Mouse (Mus musculus): ENCODE results near the gene Hsd17b13. TPM values are rescaled to one million over a fixed set of nuclear protein-coding genes. Genes with fewer than 3 reads are reported as not detected.
"Not testable (repeated sequence)": the region's sequence is repeated elsewhere in the genome, so short reads cannot be mapped to it uniquely, and the experiment has no call there.

Gene Hsd17b13
- polyA plus RNA-seq, 1 experiment from 2014 or later: not detected

DNA sequence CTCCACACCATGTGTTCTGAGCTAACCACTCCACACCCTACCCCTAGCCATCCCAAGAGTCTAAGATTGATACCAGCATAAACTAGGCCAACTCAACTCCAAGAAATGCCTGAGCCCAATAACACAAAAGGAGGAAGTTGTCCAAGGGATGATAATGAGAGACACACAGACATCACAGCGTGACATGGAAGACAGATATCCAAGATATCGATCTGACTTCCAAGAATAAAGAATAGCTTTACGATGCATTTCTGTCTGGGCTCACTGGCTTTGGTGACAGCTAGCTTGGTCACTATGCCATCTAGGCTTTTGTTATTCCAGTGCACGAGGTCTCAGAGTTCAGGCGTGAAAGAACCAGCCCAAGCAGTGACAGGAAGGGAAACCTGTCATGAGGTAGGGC, 6.2 kb downstream of the Hsd17b13 start:
- Histone ChIP-seq H3K36me3 (ENCODE audit: control insufficient read depth, insufficient read depth, low read length) (no peaks in the 10 kb centered on the region), H3K9ac (ENCODE audit: low read length) (no peak overlapping the region), H3K9me3 (ENCODE audit: control insufficient read depth, low read length) (no peaks in the 10 kb centered on the region), H3K27me3 (ENCODE audit: control insufficient read depth, insufficient read depth, low read length) (no peaks in the 10 kb centered on the region), H3K27ac (ENCODE audit: low read depth, low read length) (no peak overlapping the region), H3K4me3 (ENCODE audit: low read depth, low read length) (no peak overlapping the region), H3K4me1 (ENCODE audit: control insufficient read depth, insufficient read depth, low read length) (no peaks in the 10 kb centered on the region), H3K4me2 (ENCODE audit: low read depth) (no peak overlapping the region)
- DNase-seq (ENCODE audit: low spot score) (no peak), ATAC-seq (ENCODE audit: insufficient read depth, low FRiP score, low TSS enrichment) (no peak)
- 82% methylated on average over 5 of the region's 5 CpGs for WGBS

DNA sequence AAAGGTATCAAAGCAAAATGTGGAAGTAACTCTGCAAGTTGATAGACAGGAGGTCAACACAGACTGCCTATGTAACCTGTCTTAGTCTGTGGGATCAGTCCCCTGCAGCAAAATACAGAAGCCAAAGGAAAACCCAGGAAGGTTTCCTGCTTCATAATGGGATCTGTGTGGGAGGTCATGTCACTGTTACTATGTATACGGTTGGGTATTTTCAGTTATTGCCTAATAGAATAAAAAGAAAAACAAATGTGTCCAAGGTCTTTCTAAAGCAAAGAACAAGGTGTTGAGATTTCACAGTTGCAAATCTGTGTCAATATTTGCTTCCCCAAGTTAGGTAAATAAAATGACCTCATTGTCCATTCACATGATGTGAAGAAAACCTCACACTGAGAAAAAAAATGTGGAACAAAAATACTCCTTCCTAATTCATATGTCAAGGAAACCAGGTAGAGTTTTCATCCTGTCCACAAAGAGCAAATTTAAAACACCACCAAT, 14.2 kb downstream of the Hsd17b13 start:
- no peak overlapping the region for H3K27ac ChIP-seq (ENCODE audit: low read depth, low read length)
- H3K36me3 ChIP-seq (ENCODE audit: control insufficient read depth, insufficient read depth, low read length): no peaks in the 10 kb centered on the region
- ATAC-seq (ENCODE audit: insufficient read depth, low FRiP score, low TSS enrichment) (no peak), DNase-seq (ENCODE audit: low spot score) (no peak)
- no peaks in the 10 kb centered on the region for H3K9me3 ChIP-seq (ENCODE audit: control insufficient read depth, low read length)
- 70% methylated on average over 1 of the region's 1 CpGs for WGBS
- H3K4me1 ChIP-seq (ENCODE audit: control insufficient read depth, insufficient read depth, low read length): no peaks in the 10 kb centered on the region
- no peak overlapping the region for H3K9ac ChIP-seq (ENCODE audit: low read length)
- H3K4me3 ChIP-seq (ENCODE audit: low read depth, low read length): no peak overlapping the region
- no peak overlapping the region for H3K4me2 ChIP-seq (ENCODE audit: low read depth)
- H3K27me3 ChIP-seq (ENCODE audit: control insufficient read depth, insufficient read depth, low read length): no peaks in the 10 kb centered on the region

DNA sequence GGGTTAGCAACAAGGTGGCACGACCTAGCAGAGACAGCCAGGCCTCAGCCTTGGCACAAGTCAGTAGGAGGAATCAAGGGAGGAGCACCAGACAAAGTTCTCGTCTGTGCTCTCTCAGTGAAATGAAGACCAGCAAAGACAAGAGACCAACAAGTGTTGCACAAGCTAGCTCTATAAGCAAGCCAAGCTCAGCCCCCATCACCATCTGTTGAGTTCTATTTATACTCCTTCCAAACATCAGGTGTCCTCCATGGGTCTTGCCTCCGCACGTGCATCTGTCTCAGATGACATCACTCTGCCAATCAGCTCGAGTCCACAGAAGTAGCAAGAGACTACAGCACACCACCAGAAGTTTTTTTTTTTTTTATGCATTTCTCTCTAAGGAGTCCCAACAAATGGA, 22.6 kb downstream of the Hsd17b13 start:
- no peak overlapping the region for H3K9ac ChIP-seq (ENCODE audit: low read length)
- no peak overlapping the region for H3K27ac ChIP-seq (ENCODE audit: low read depth, low read length)
- H3K4me3 ChIP-seq (ENCODE audit: low read depth, low read length): no peak overlapping the region
- H3K36me3 ChIP-seq (ENCODE audit: control insufficient read depth, insufficient read depth, low read length): no peaks in the 10 kb centered on the region
- no peaks in the 10 kb centered on the region for H3K27me3 ChIP-seq (ENCODE audit: control insufficient read depth, insufficient read depth, low read length)
- ATAC-seq (ENCODE audit: insufficient read depth, low FRiP score, low TSS enrichment) (no peak), DNase-seq (ENCODE audit: low spot score) (no peak)
- no peak overlapping the region for H3K4me2 ChIP-seq (ENCODE audit: low read depth)
- no peaks in the 10 kb centered on the region for H3K9me3 ChIP-seq (ENCODE audit: control insufficient read depth, low read length)
- H3K4me1 ChIP-seq (ENCODE audit: control insufficient read depth, insufficient read depth, low read length): no peaks in the 10 kb centered on the region
- WGBS: 74% methylated on average over 5 of the region's 5 CpGs

DNA sequence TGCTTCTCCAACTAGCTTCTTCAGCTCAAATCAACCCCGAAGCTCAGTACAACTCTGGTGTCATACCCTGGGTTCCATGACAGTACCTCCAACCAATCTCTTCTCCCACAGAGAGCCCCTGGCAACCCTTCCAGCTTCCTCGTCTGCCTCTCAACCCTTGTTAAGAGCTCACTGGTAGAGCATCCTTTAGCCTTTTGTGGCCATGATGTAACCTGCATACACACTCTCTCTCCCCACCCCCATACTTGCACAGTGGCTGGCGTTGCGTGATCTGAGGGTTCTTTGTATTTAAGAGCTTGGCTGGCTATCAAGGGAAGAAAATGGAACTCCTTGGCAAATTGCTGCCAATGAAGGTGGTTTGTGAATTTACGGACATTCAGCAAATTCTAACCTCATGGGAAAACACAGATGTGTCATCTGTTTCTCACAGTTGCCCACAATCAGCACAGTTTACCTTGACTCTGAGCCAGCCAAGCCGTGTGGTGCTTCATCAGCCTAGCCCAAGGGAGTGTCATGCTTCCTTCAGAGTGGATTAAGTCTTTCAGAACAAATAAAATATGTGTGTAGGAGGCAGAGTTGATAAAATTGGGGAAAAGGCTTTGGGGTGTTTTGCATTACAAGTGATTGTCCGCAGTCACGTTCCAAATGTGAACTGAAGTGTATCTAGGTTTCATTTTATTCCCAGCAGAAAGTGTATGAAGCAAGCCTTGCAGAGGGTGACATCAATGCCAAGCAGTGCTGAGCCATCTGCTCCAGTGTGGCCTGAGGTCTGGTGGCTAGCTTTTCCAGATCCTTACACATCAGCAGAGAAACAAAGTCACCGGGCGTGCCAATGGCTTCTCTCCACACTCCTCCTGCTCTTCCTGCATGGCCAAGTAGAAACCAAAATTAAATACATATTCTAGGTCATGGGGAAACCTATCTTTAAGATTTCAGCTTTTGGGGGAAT, 23.8 kb downstream of the Hsd17b13 start:
- H3K36me3 ChIP-seq (ENCODE audit: control insufficient read depth, insufficient read depth, low read length): no peaks in the 10 kb centered on the region
- H3K9ac ChIP-seq (ENCODE audit: low read length): no peak overlapping the region
- no peaks in the 10 kb centered on the region for H3K9me3 ChIP-seq (ENCODE audit: control insufficient read depth, low read length)
- WGBS: 88% methylated on average over 10 of the region's 10 CpGs
- no peak for ATAC-seq (ENCODE audit: insufficient read depth, low FRiP score, low TSS enrichment)
- no peak overlapping the region for H3K4me2 ChIP-seq (ENCODE audit: low read depth)
- no peak for DNase-seq (ENCODE audit: low spot score)
- H3K4me1 ChIP-seq (ENCODE audit: control insufficient read depth, insufficient read depth, low read length): no peaks in the 10 kb centered on the region
- no peak overlapping the region for H3K27ac ChIP-seq (ENCODE audit: low read depth, low read length)
- H3K27me3 ChIP-seq (ENCODE audit: control insufficient read depth, insufficient read depth, low read length): no peaks in the 10 kb centered on the region
- H3K4me3 ChIP-seq (ENCODE audit: low read depth, low read length): no peak overlapping the region

DNA sequence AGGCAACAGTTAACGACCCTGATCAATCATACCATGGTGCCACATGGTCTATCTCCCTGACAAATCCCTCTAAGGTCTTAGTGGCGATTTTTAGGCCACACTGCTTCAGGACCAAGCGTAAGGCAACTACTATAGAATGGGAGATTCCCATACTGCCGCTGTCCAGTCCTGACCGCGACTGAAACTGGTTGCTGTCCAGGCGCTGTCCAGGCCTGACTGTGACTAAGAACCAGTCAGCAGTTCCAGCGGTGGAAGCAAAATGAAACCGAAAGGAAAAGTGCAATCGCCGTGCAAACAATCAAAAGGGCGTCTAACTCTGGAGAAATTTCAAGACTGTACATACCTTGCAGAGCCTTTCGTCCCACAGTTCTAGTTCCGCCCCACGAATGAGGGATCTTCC, 27.1 kb downstream of the Hsd17b13 start:
- H3K9me3 ChIP-seq (ENCODE audit: control insufficient read depth, low read length); H3K4me2 ChIP-seq (ENCODE audit: low read depth); DNase-seq (ENCODE audit: low spot score); ATAC-seq (ENCODE audit: insufficient read depth, low FRiP score, low TSS enrichment); H3K4me1 ChIP-seq (ENCODE audit: control insufficient read depth, insufficient read depth, low read length); H3K27me3 ChIP-seq (ENCODE audit: control insufficient read depth, insufficient read depth, low read length); H3K4me3 ChIP-seq (ENCODE audit: low read depth, low read length); H3K27ac ChIP-seq (ENCODE audit: low read depth, low read length); H3K36me3 ChIP-seq (ENCODE audit: control insufficient read depth, insufficient read depth, low read length); H3K9ac ChIP-seq (ENCODE audit: low read length): not testable (repeated sequence)
- 93% methylated on average over 15 of the region's 15 CpGs for WGBS

DNA sequence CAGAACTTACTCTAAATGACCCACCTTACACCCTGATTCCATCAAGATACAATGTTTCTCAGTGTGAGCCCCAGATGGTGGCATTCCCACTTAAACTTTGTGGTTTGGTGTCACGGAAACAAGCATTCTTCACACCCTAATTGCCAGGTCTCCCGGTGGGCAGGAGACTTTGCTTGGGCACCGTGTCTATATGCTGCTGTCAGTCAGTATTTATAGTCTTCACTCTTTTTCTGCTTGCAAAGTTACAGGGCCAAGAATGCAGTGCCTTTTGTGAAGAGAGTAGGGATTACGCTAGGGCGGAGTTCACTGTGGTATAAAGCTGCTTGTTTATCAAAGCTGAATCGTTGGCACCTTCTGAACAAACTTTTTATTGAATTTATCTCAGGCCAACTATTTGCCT, 34.0 kb downstream of the Hsd17b13 start:
- H3K27ac ChIP-seq (ENCODE audit: low read depth, low read length): no peak overlapping the region
- H3K27me3 ChIP-seq (ENCODE audit: control insufficient read depth, insufficient read depth, low read length): peaks cover 19% of the 10 kb centered on the region
- peaks cover 5% of the 10 kb centered on the region; the same call in 1 of the 2 replicates for H3K4me1 ChIP-seq (ENCODE audit: control insufficient read depth, insufficient read depth, low read length)
- H3K9me3 ChIP-seq (ENCODE audit: control insufficient read depth, low read length): no peaks in the 10 kb centered on the region
- 31% methylated on average over 6 of the region's 6 CpGs for WGBS
- no peak overlapping the region for H3K9ac ChIP-seq (ENCODE audit: low read length)
- ATAC-seq (ENCODE audit: insufficient read depth, low FRiP score, low TSS enrichment): no peak
- DNase-seq (ENCODE audit: low spot score): no peak
- no peaks in the 10 kb centered on the region for H3K36me3 ChIP-seq (ENCODE audit: control insufficient read depth, insufficient read depth, low read length)
- H3K4me3 ChIP-seq (ENCODE audit: low read depth, low read length): no peak overlapping the region
- no peak overlapping the region for H3K4me2 ChIP-seq (ENCODE audit: low read depth)

DNA sequence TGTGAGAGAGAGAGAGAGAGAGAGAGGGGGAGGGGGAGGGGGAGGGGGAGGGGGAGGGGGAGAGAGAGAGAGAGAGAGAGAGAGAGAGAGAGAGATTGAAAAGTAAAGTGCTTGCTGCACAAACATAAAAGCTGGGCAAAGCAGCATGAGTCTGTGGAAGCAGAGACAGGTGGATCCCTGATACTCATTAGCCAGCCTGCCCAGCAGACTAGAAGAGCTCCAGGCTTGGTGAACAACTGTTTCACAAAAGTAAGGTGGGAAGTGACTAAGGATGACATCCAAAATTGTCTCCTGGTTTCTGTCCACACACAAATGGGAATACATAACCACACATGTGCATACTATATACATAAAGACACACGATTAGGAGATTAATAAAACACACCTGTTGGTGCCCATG, 37.4 kb downstream of the Hsd17b13 start:
- 94% methylated on average over 1 of the region's 1 CpGs for WGBS

DNA sequence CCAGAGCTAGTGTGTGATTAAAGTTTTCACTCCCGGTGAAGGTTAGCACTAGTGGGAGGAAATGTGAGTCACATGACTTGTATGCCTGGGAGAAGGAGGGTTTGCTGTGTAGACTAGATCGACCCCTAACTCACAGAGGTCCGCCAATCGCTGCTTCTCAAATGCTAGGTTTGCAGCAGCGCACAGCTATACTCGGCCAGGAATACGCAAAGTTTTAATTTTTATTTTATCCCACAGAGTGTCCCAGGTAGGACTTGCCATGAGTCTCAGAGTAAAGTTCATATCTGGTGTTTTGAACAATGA, 37.9 kb downstream of the Hsd17b13 start:
- Histone ChIP-seq H3K9ac (ENCODE audit: low read length) (no peak overlapping the region), H3K9me3 (ENCODE audit: control insufficient read depth, low read length) (no peaks in the 10 kb centered on the region), H3K27ac (ENCODE audit: low read depth, low read length) (0 out of 2 replicates have a peak overlapping the region, but pooled peaks have one; percentile 27), H3K4me3 (ENCODE audit: low read depth, low read length) (no peak overlapping the region), H3K4me2 (ENCODE audit: low read depth) (no peak overlapping the region), H3K36me3 (ENCODE audit: control insufficient read depth, insufficient read depth, low read length) (no peaks in the 10 kb centered on the region), H3K4me1 (ENCODE audit: control insufficient read depth, insufficient read depth, low read length) (peaks cover 10% of the 10 kb centered on the region; the same call in 1 of the 2 replicates), H3K27me3 (ENCODE audit: control insufficient read depth, insufficient read depth, low read length) (peaks cover 29% of the 10 kb centered on the region)
- DNase-seq (ENCODE audit: low spot score) (no peak), ATAC-seq (ENCODE audit: insufficient read depth, low FRiP score, low TSS enrichment) (no peak; the same call in 1 of the 2 replicates)
- WGBS: 67% methylated on average over 7 of the region's 7 CpGs

More for the DNA sequence above, 37.4 kb downstream of the Hsd17b13 start:
- H3K9me3 ChIP-seq (ENCODE audit: control insufficient read depth, low read length): no peaks in the 10 kb centered on the region
- no peak overlapping the region for H3K9ac ChIP-seq (ENCODE audit: low read length)
- no peak overlapping the region for H3K27ac ChIP-seq (ENCODE audit: low read depth, low read length)
- peaks cover 10% of the 10 kb centered on the region; the same call in 1 of the 2 replicates for H3K4me1 ChIP-seq (ENCODE audit: control insufficient read depth, insufficient read depth, low read length)
- H3K36me3 ChIP-seq (ENCODE audit: control insufficient read depth, insufficient read depth, low read length): no peaks in the 10 kb centered on the region
- peaks cover 29% of the 10 kb centered on the region for H3K27me3 ChIP-seq (ENCODE audit: control insufficient read depth, insufficient read depth, low read length)
- H3K4me2 ChIP-seq (ENCODE audit: low read depth): no peak overlapping the region
- H3K4me3 ChIP-seq (ENCODE audit: low read depth, low read length): no peak overlapping the region
- ATAC-seq (ENCODE audit: insufficient read depth, low FRiP score, low TSS enrichment) (no peak), DNase-seq (ENCODE audit: low spot score) (no peak)
